Mouse (Mus musculus) heart, postnatal 0 days (tissue): ENCODE measurements around the gene Meis3. TPM values are rescaled to one million over a fixed set of nuclear protein-coding genes. Genes with fewer than 3 reads are reported as not detected.

Experiments
- ATAC-seq: fragments of 200-750 bp; cut with Nextera tagmentation; 2 replicates; pipeline ENCODE4 v1.8.0; 2017; ENCODE audit warnings: low read depth, moderate number of reproducible peaks, moderate library complexity; ENCODE audit not compliant: insufficient read depth
- DNase-seq: peaks from one replicate; pipeline ENCODE4 v3.0.0-alpha.2; 2016; ENCODE audit warnings: low spot score
- H3K27ac ChIP-seq: fragments of 300-500 bp; sonication (generic); 2 replicates; pipeline ENCODE4 v1.5.1; 2014; ENCODE audit warnings: low read depth, mild to moderate bottlenecking
- H3K27me3 ChIP-seq: fragments of 300-500 bp; sonication (generic); 2 replicates; pipeline ENCODE4 v1.6.1; 2014; ENCODE audit warnings: low read length, mixed read lengths; ENCODE audit not compliant: control insufficient read depth, insufficient read depth
- H3K36me3 ChIP-seq: fragments of 300-500 bp; sonication (generic); replicated peaks from 2 replicates; pipeline ENCODE4 v1.6.1; 2014; ENCODE audit warnings: low read length, mixed read lengths; ENCODE audit not compliant: control insufficient read depth, insufficient read depth
- H3K4me1 ChIP-seq: fragments of 300-500 bp; sonication (generic); 2 replicates; pipeline ENCODE4 v1.6.1; 2014; ENCODE audit warnings: antibody characterized with exemption; ENCODE audit not compliant: control insufficient read depth, insufficient read depth
- H3K4me2 ChIP-seq: fragments of 300-500 bp; sonication (generic); 2 replicates; pipeline ENCODE4 v1.6.1; 2014; ENCODE audit warnings: low read depth, mild to moderate bottlenecking, low read length, moderate library complexity
- H3K4me3 ChIP-seq: fragments of 300-500 bp; sonication (generic); 2 replicates; pipeline ENCODE4 v1.5.1; 2014; ENCODE audit warnings: low read depth, low read length
- H3K9ac ChIP-seq: fragments of 300-500 bp; sonication (generic); replicated peaks from 2 replicates; pipeline ENCODE4 v1.6.1; 2014; ENCODE audit warnings: low read depth, low read length, mixed read lengths
- H3K9me3 ChIP-seq: fragments of 300-500 bp; sonication (generic); replicated peaks from 2 replicates; pipeline ENCODE4 v1.6.1; 2016; ENCODE audit warnings: low read length; ENCODE audit not compliant: control insufficient read depth
- CTCF ChIP-seq: IDR thresholded peaks from 2 replicates; pipeline ENCODE4 v1.5.1; 2016; ENCODE audit warnings: antibody characterized with exemption, control low read depth, low read depth
- EP300 ChIP-seq: IDR thresholded peaks from 2 replicates; pipeline ENCODE4 v1.6.1; 2016; ENCODE audit warnings: antibody characterized with exemption, low read depth
- WGBS: fragments of 180-500 bp; shearing (Covaris S2); extraction: QIAGEN DNeasy Blood & Tissue Kit; methylation state at CpG from one replicate; pipeline ENCODE4 v1.1.7; 2014; 5-methylcytosine and 5-hydroxymethylcytosine counted together
- polyA plus RNA-seq: library from polyadenylated mRNA; unstranded; fragments of >200 nt; fragmentation: Nextera tagmentation; extraction: Ambion mirVana; gene quantifications from 2 replicates; pipeline ENCODE4 v1.2.1, GENCODE M21; 2015
- total RNA-seq: library from RNA; depleted of rRNA; stranded (reverse); fragments of >200 nt; gene quantifications from 2 replicates; pipeline ENCODE4 v1.2.3, GENCODE M21; 2014; ENCODE audit warnings: low replicate concordance

Gene Meis3
- total and polyA plus RNA-seq, 2 experiments from 2014 or later = 7.7 to 8.1 TPM

DNA sequence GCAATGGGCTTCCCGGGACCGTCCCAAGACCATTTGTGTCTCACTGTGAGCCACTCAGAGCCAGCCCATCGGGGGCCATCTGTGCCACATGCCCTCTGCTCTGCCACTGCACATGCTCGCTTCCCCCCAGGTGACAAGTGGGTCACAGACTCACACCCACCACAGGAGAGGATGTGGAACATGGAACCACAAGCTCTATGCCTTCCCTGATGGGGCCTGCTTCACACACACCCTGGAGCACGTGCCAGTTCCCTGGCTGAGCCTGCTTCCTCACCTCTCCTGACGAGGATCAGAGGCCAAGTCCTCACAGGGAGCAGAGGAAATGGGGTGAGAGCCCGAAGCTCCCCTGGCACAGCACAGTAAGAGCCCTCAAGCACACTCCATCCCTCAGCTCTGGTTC is 32.2 kb downstream of the Meis3 start:
- Histone ChIP-seq H3K9me3 (no peaks in the 10 kb centered on the region), H3K27ac (peak overlapping the region; percentile 38; the same call in 1 of the 2 replicates), H3K4me1 (no peaks in the 10 kb centered on the region), H3K36me3 (peaks cover 62% of the 10 kb centered on the region), H3K27me3 (no peaks in the 10 kb centered on the region), H3K9ac (no peak overlapping the region), H3K4me2 (no peak overlapping the region), H3K4me3 (no peak overlapping the region)
- TF ChIP-seq CTCF (no peak), EP300 (no peak)
- WGBS = 82% methylated on average over 7 of the region's 7 CpGs
- ATAC-seq (no peak), DNase-seq (no peak)

GRCm38 (mm10) chr7:16207496-16207895 is 32.6 kb downstream of the Meis3 start:
- Histone ChIP-seq H3K27ac (peak overlapping the region; percentile 15; the same call in 1 of the 2 replicates), H3K36me3 (peaks cover 58% of the 10 kb centered on the region), H3K9me3 (no peaks in the 10 kb centered on the region), H3K4me1 (no peaks in the 10 kb centered on the region), H3K27me3 (no peaks in the 10 kb centered on the region), H3K4me3 (no peak overlapping the region), H3K4me2 (no peak overlapping the region), H3K9ac (no peak overlapping the region)
- 83% methylated on average over 10 of the region's 10 CpGs for WGBS
- TF ChIP-seq EP300 (no peak), CTCF (no peak)
- ATAC-seq (no peak), DNase-seq (no peak)

DNA sequence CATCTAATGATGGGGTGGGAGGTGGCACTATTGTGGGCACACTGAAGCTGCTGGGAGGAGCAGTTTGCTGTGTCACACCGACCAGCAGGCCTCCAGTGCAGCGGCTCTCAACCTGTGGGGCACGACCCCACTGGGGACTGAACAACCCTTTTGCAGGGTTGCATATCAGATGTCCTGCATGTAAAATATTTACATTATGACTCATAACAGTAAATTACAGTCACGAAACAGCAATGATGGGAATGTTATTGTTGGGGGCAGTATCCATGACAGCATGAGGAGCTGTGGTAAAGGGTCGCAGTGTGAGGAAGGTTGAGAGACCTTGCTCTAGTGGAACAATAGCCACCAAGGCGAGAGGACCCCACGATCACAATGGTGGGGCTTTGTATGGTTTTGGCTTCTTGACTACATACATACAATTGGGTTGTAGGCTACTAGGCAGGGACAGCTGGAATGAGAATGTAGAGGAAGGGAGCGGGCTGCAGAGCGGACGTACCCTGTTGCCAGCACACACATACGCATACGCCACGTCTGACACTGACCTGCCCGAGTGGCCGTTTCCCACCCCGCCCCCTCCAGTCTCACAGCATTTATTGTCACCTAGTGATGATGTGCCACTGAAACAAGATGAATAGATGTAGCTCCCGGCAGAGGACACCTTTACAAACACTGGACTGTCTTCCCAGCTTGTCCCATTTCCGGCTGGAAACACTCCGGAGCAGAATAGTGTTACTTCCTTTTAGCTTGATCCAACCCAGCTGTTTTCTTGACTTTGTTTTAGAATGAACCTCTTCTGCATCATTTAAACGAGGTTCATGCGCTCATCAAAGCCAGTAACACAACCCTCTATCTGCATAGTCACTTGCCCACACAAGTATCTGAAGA is 34.1 kb downstream of the Meis3 start:
- H3K36me3 ChIP-seq = peaks cover 69% of the 10 kb centered on the region
- no peak for ATAC-seq

DNA sequence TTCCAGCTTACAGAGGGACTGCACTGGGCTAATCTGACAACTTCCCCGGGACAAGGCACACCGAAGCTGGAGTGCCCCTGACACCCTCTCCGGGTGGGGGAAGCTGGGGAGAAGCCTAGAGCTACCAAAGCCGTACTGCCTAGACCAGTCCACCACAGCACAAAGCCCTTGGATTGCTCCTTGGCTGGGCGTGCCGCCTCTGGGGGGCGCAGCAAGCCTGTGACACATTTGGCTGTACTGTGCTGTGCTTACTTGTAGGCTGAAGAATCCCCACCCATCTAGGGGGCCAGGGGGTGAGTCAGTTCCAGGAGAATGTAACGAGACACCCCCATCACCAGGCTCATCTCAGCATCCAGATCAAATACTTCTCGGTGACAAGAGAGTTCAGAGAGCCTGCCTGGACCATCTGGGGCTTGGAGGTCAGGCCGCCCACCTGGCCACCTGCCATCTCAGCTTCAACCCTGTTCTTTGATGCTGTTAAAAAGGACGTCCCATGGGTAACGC is 36.0 kb downstream of the Meis3 start:
- DNase-seq = no peak
- WGBS = 71% methylated on average over 12 of the region's 12 CpGs

More for the DNA sequence above, 34.1 kb downstream of the Meis3 start:
- Histone ChIP-seq H3K27ac (no peak overlapping the region), H3K27me3 (no peaks in the 10 kb centered on the region), H3K4me3 (no peak overlapping the region), H3K9ac (no peak overlapping the region), H3K4me1 (no peaks in the 10 kb centered on the region), H3K4me2 (no peak overlapping the region), H3K9me3 (no peaks in the 10 kb centered on the region)
- no peak for DNase-seq
- WGBS = 79% methylated on average over 21 of the region's 21 CpGs
- no peak for TF ChIP-seq CTCF
- TF ChIP-seq EP300 = no peak

DNA sequence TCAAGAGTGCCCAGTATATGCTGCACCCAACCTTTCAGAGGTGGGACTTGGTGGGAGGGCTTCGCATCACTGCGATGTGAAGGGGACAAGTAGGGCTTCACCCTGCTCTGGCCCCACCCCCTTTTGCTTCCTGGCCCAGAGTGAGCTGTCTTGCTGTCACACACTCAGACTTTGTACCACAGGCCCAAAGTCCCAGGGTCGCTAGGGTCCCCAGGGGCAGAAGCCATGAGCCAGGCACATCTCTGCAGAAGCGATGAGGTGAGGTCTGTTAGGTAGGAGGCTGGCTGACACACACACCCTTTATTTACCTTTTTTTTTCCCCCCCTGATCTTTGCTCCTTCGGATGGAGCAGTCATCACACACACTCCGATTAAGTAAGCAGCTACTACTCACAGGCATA is 38.3 kb downstream of the Meis3 start:
- H3K9ac ChIP-seq = no peak overlapping the region
- H3K4me3 ChIP-seq = no peak overlapping the region
- no peak for ATAC-seq
- no peak for DNase-seq
- no peak overlapping the region for H3K4me2 ChIP-seq
- no peak overlapping the region for H3K27ac ChIP-seq
- H3K4me1 ChIP-seq = no peaks in the 10 kb centered on the region
- peaks cover 78% of the 10 kb centered on the region for H3K36me3 ChIP-seq
- H3K27me3 ChIP-seq = no peaks in the 10 kb centered on the region
- no peaks in the 10 kb centered on the region for H3K9me3 ChIP-seq
- WGBS = 91% methylated on average over 6 of the region's 6 CpGs
- TF ChIP-seq CTCF (no peak), EP300 (no peak)

More for the DNA sequence above, 36.0 kb downstream of the Meis3 start:
- Histone ChIP-seq H3K4me3 (no peak overlapping the region), H3K27me3 (no peaks in the 10 kb centered on the region), H3K36me3 (peaks cover 75% of the 10 kb centered on the region), H3K27ac (no peak overlapping the region), H3K4me1 (no peaks in the 10 kb centered on the region), H3K4me2 (no peak overlapping the region), H3K9me3 (no peaks in the 10 kb centered on the region), H3K9ac (no peak overlapping the region)
- ATAC-seq = no peak
- TF ChIP-seq CTCF = no peak; the same call in 1 of the 2 replicates
- TF ChIP-seq EP300 = no peak

- Histone ChIP-seq H3K4me2 (no peak overlapping the region), H3K27ac (no peak overlapping the region), H3K4me3 (no peak overlapping the region), H3K9me3 (no peaks in the 10 kb centered on the region), H3K4me1 (no peaks in the 10 kb centered on the region), H3K36me3 (peaks cover 82% of the 10 kb centered on the region), H3K27me3 (no peaks in the 10 kb centered on the region), H3K9ac (no peak overlapping the region)
- no peak for ATAC-seq
- 94% methylated on average over 9 of the region's 9 CpGs for WGBS
- DNase-seq = no peak
- TF ChIP-seq CTCF (no peak), EP300 (no peak)
These were observed 39.1 kb downstream of the Meis3 start for GRCm38 (mm10) chr7:16213986-16214385.
